Mouse (Mus musculus) olfactory bulb, adult 2 months (tissue): ENCODE results near the gene Lmx1b. TPM values are rescaled to one million over a fixed set of nuclear protein-coding genes. Genes with fewer than 3 reads are reported as not detected.
A peak's percentile ranks its signal among the peaks of the same experiment; 100 is the strongest.

Experiments used
- H3K27ac ChIP-seq: fragments of 200-500 bp; 2 replicates; pipeline ENCODE4 v1.5.1; 2012; ENCODE audit warnings: low read depth, low read length; ENCODE audit not compliant: insufficient read depth
- H3K4me1 ChIP-seq: fragments of 200-500 bp; 2 replicates; pipeline ENCODE4 v1.6.1; 2012; ENCODE audit warnings: low read length; ENCODE audit not compliant: control insufficient read depth, insufficient read depth
- H3K4me3 ChIP-seq: fragments of 200-500 bp; 2 replicates; pipeline ENCODE4 v1.5.1; 2012; ENCODE audit warnings: mild to moderate bottlenecking, low read depth, low read length, moderate library complexity; ENCODE audit not compliant: insufficient read depth
- CTCF ChIP-seq: fragments of 200-500 bp; IDR thresholded peaks from 2 replicates; pipeline ENCODE4 v1.5.1; 2012; ENCODE audit warnings: low read depth, mild to moderate bottlenecking, low read length, moderate library complexity; ENCODE audit not compliant: insufficient read depth
- POLR2A ChIP-seq: fragments of 200-500 bp; IDR thresholded peaks from 2 replicates; pipeline ENCODE4 v1.6.1; 2012; ENCODE audit warnings: mild to moderate bottlenecking, low read depth, low read length, moderate library complexity; ENCODE audit not compliant: insufficient read depth
- WGBS: fragments of 180-500 bp; shearing (Covaris S2); methylation state at CpG from one replicate; pipeline ENCODE4 v1.1.7; 2018; 5-methylcytosine and 5-hydroxymethylcytosine counted together
- polyA plus RNA-seq: library from polyadenylated mRNA; stranded (reverse); fragments of >200 nt; gene quantifications from 2 replicates; pipeline ENCODE4 v1.2.4, GENCODE M21; 2012; ENCODE audit warnings: low replicate concordance; ENCODE audit not compliant: missing spikeins, insufficient read depth, insufficient read length

Gene Lmx1b
- polyA plus RNA-seq, 1 experiment, result not detected

DNA sequence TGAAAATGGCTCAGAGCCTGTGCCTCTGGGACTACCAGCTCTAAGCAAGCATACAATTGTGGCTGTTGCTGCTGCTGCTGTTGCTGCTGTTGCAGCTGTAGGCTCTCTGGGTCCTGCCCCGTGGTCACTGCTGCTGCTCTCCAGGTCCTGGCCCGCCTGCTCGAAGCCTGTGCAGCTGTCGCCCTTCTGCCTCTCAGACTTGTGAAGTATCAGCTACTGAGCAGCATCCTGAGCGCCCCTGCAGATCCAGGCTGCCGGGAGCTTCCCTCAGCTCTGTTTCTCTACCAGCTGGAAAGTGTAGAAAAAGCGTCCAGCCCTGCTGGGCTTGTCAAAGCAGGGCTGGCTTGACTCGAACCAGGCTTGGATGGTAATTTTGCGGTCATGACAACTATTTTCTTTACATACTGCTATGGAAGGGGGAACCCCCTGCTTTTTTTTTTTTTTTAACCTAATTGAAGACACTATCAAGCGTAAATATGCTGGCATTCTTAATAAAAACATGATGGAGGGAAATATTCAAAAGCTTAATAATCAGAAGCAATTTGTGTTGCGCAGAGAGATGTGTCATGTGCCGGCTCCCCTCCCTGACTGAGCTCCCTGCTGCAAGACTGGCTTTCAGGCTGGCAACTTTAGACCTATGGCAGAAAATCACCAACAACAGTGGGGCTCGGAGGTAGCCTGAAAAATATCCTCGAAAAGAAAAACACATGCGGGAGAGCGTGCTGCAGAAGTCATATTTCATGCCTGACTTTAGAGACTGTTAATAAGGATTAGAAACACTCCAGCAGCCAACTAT lies 13.9 kb downstream of the Lmx1b start:
- no peak for TF ChIP-seq CTCF
- no peak for TF ChIP-seq POLR2A

GRCm38 (mm10) chr2:33617670-33618069 lies 22.6 kb downstream of the Lmx1b start:
- H3K4me3 ChIP-seq, result no peak overlapping the region
- H3K4me1 ChIP-seq, result peaks cover 12% of the 10 kb centered on the region
- no peak overlapping the region for H3K27ac ChIP-seq
- TF ChIP-seq CTCF (no peak), POLR2A (no peak)
- 57% methylated on average over 9 of the region's 9 CpGs for WGBS

More for the DNA sequence above, 13.9 kb downstream of the Lmx1b start:
- Histone ChIP-seq H3K27ac (no peak overlapping the region), H3K4me1 (peaks cover 4% of the 10 kb centered on the region), H3K4me3 (no peak overlapping the region)
- WGBS, result 42% methylated on average over 16 of the region's 16 CpGs

GRCm38 (mm10) chr2:33616411-33616843 lies 23.9 kb downstream of the Lmx1b start:
- Histone ChIP-seq H3K4me1 (peaks cover 12% of the 10 kb centered on the region), H3K4me3 (peak overlapping the region; percentile 33), H3K27ac (no peak overlapping the region)
- TF ChIP-seq CTCF (no peak), POLR2A (no peak)
- WGBS, result under 1% methylated on average over 30 of the region's 30 CpGs

GRCm38 (mm10) chr2:33615843-33616344 lies 24.4 kb downstream of the Lmx1b start:
- H3K4me3 ChIP-seq, result peak overlapping the region; percentile 33; the same call in 1 of the 2 replicates
- no peak overlapping the region for H3K27ac ChIP-seq
- TF ChIP-seq POLR2A (no peak), CTCF (no peak)
- H3K4me1 ChIP-seq, result peaks cover 12% of the 10 kb centered on the region
- WGBS, result 29% methylated on average over 17 of the region's 17 CpGs

- 33% methylated on average over 18 of the region's 18 CpGs for WGBS
- Histone ChIP-seq H3K4me1 (peaks cover 12% of the 10 kb centered on the region), H3K4me3 (no peak overlapping the region), H3K27ac (no peak overlapping the region)
- TF ChIP-seq POLR2A, result no peak
- TF ChIP-seq CTCF, result no peak
Observed at GRCm38 (mm10) chr2:33605487-33606256, 34.6 kb downstream of the Lmx1b start.

- Histone ChIP-seq H3K4me1 (peaks cover 12% of the 10 kb centered on the region), H3K27ac (no peak overlapping the region), H3K4me3 (no peak overlapping the region)
- 59% methylated on average over 7 of the region's 7 CpGs for WGBS
- TF ChIP-seq CTCF (no peak), POLR2A (no peak)
Observed at GRCm38 (mm10) chr2:33604846-33605486, 35.3 kb downstream of the Lmx1b start.

DNA sequence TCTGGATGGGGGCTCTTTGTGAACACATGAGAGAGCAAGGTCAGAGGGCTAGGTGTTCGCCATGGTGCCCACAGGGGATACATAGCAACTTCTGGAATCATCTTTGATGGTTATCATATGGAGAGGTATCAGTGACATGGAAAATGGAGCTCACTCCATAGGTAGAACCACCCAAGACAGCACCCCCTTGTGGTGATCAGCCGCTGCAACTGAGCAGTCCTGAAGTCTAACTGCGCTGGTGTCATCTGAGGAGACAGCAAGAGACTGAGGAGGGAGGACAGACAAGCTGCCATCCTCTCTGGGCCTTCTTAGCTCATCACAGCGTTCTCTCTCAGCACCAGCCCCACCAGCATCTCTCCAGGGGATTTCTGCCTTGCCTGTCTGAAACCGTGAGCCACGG lies 39.8 kb downstream of the Lmx1b start:
- H3K4me3 ChIP-seq, result no peak overlapping the region
- H3K4me1 ChIP-seq, result peaks cover 7% of the 10 kb centered on the region
- TF ChIP-seq POLR2A (no peak), CTCF (no peak)
- no peak overlapping the region for H3K27ac ChIP-seq
- WGBS, result 70% methylated on average over 6 of the region's 6 CpGs

GRCm38 (mm10) chr2:33597384-33597783 lies 42.9 kb downstream of the Lmx1b start:
- TF ChIP-seq CTCF, result no peak
- TF ChIP-seq POLR2A, result no peak
- no peak overlapping the region for H3K27ac ChIP-seq
- peaks cover 25% of the 10 kb centered on the region for H3K4me1 ChIP-seq
- no peak overlapping the region for H3K4me3 ChIP-seq
- WGBS, result 65% methylated on average over 4 of the region's 4 CpGs
